Mouse (Mus musculus) ES-E14 (cell line): ENCODE results near the gene Unc5c.

ENCODE experiments used
- CHD2 ChIP-seq: IDR thresholded peaks from 2 replicates; pipeline ENCODE4 v1.6.1; 2014; ENCODE audit warnings: mild to moderate bottlenecking, low read depth, low read length, inconsistent platforms
- HCFC1 ChIP-seq: IDR thresholded peaks from 2 replicates; pipeline ENCODE4 v1.6.1; 2012; ENCODE audit warnings: low read length, inconsistent platforms, borderline replicate concordance; ENCODE audit not compliant: insufficient read depth
- MAFK ChIP-seq: IDR thresholded peaks from 2 replicates; pipeline ENCODE4 v1.6.1; 2014; ENCODE audit warnings: mild to moderate bottlenecking, low read depth, low read length, inconsistent platforms; ENCODE audit not compliant: insufficient read depth
- ZC3H11A ChIP-seq: IDR thresholded peaks from 2 replicates; pipeline ENCODE4 v1.6.1; 2012; ENCODE audit warnings: low read depth, mild to moderate bottlenecking, inconsistent platforms, low read length, borderline replicate concordance
- ZNF384 ChIP-seq: IDR thresholded peaks from 2 replicates; pipeline ENCODE4 v1.6.1; 2012; ENCODE audit warnings: low read depth, low read length, inconsistent platforms

DNA sequence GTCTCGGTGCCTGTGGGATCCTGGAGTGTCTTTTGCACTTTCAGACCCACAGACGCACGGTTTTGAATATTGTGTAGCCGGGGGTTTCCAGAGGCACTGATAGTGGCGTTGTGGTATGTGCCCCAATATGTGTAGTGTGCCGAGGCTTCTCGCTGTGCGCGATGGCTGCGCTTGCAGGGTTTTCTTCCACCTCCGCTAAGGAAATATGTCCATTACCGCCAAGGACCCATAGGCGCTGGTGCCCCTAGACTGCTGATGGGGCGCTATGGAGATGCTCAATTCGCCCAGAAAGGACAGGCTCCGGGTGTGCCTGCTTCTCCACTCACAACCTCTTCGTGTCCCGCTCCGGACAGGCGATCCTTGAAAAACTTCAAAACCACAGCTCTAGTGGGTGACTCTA, 1.0 kb downstream of the Unc5c start:
- TF ChIP-seq CHD2 (no peak), HCFC1 (no peak), ZNF384 (no peak), ZC3H11A (no peak), MAFK (no peak)
